Mouse (Mus musculus) embryonic facial prominence, embryonic 10.5 days (tissue): ENCODE measurements at regions not wholly inside any gene's neighbourhood (a gene's known extent, or its start where the extent isn't known, plus 50 kb on each side); places are given as distances from the start of the nearest gene placed in this dataset.

ENCODE experiments used
- DNase-seq: peaks from one replicate; pipeline ENCODE4 v3.0.0-alpha.2; 2017; ENCODE audit warnings: low spot score
- H3K27ac ChIP-seq: fragments of 300-500 bp; sonication (generic); replicated peaks from 2 replicates; pipeline ENCODE4 v1.5.1; 2016; ENCODE audit warnings: mild to moderate bottlenecking
- H3K27me3 ChIP-seq: fragments of 300-500 bp; sonication (generic); replicated peaks from 2 replicates; pipeline ENCODE4 v1.6.1; 2016; ENCODE audit warnings: low read depth, mild to moderate bottlenecking; ENCODE audit not compliant: poor library complexity, severe bottlenecking
- H3K36me3 ChIP-seq: fragments of 300-500 bp; sonication (generic); replicated peaks from 2 replicates; pipeline ENCODE4 v1.6.1; 2016; ENCODE audit warnings: mild to moderate bottlenecking, moderate library complexity
- H3K4me1 ChIP-seq: fragments of 300-500 bp; sonication (generic); 2 replicates; pipeline ENCODE4 v1.6.1; 2016
- H3K4me3 ChIP-seq: fragments of 300-500 bp; sonication (generic); 2 replicates; pipeline ENCODE4 v1.5.1; 2016; ENCODE audit warnings: mild to moderate bottlenecking, moderate library complexity
- H3K9me3 ChIP-seq: fragments of 300-500 bp; sonication (generic); 2 replicates; pipeline ENCODE4 v1.6.1; 2016; ENCODE audit warnings: mild to moderate bottlenecking
- WGBS: fragments of 180-500 bp; shearing (Covaris S2); methylation state at CpG from one replicate; pipeline ENCODE4 v1.1.7; 2016; 5-methylcytosine and 5-hydroxymethylcytosine counted together

DNA sequence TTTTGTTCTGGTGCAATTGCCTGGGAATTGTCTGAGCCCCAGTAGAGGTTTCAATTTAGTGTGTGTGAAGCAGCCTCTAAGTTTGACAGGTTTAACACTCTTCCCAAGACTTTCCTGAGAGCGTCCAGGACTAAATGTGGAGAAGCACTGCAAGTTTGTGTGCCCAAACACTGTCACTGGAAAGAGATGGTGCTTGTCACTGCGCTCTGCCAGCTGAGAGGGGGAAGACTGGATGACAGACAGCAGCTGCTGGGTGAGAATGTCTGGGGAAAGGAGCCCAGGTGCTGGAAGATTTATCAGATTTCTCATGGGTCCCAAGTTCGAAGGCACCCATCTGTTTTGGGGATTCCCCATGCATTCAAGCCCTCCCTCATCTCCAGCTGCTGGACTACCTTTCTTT, 114.2 kb upstream of the Cblb start:
- DNase-seq = peak; percentile 15
- H3K4me3 ChIP-seq = no peak overlapping the region
- peak overlapping the region; percentile 48; the same call in 1 of the 2 replicates for H3K27ac ChIP-seq
- H3K4me1 ChIP-seq = peaks cover 21% of the 10 kb centered on the region
- H3K9me3 ChIP-seq = no peaks in the 10 kb centered on the region
- WGBS = 56% methylated on average over 3 of the region's 3 CpGs
- H3K36me3 ChIP-seq = no peaks in the 10 kb centered on the region
- no peaks in the 10 kb centered on the region for H3K27me3 ChIP-seq

GRCm38 (mm10) chr16:51917540-51917939, 113.5 kb upstream of the Cblb start:
- DNase-seq = no peak
- WGBS = 39% methylated on average over 2 of the region's 2 CpGs
- Histone ChIP-seq H3K27me3 (no peaks in the 10 kb centered on the region), H3K36me3 (no peaks in the 10 kb centered on the region), H3K9me3 (no peaks in the 10 kb centered on the region), H3K27ac (no peak overlapping the region), H3K4me1 (peaks cover 21% of the 10 kb centered on the region), H3K4me3 (no peak overlapping the region)

GRCm38 (mm10) chr16:51921025-51921424, 110.0 kb upstream of the Cblb start:
- WGBS = 83% methylated on average over 4 of the region's 4 CpGs
- H3K27me3 ChIP-seq = no peaks in the 10 kb centered on the region

GRCm38 (mm10) chr16:51922589-51922988, 108.4 kb upstream of the Cblb start:
- Histone ChIP-seq H3K36me3 (no peaks in the 10 kb centered on the region), H3K27me3 (no peaks in the 10 kb centered on the region), H3K9me3 (no peaks in the 10 kb centered on the region), H3K4me1 (no peaks in the 10 kb centered on the region; the same call in 1 of the 2 replicates), H3K4me3 (no peak overlapping the region), H3K27ac (no peak overlapping the region)
- no peak for DNase-seq
- WGBS = 83% methylated on average over 3 of the region's 3 CpGs

More at GRCm38 (mm10) chr16:51921025-51921424, 110.0 kb upstream of the Cblb start:
- Histone ChIP-seq H3K27ac (no peak overlapping the region), H3K4me3 (no peak overlapping the region), H3K9me3 (no peaks in the 10 kb centered on the region), H3K36me3 (no peaks in the 10 kb centered on the region), H3K4me1 (peaks cover 13% of the 10 kb centered on the region)
- no peak for DNase-seq

GRCm38 (mm10) chr16:51925639-51926038, 105.4 kb upstream of the Cblb start:
- no peaks in the 10 kb centered on the region for H3K36me3 ChIP-seq
- H3K4me3 ChIP-seq = no peak overlapping the region
- no peaks in the 10 kb centered on the region for H3K27me3 ChIP-seq
- H3K4me1 ChIP-seq = no peaks in the 10 kb centered on the region; the same call in 1 of the 2 replicates
- no peak for DNase-seq
- H3K9me3 ChIP-seq = no peaks in the 10 kb centered on the region
- WGBS = 86% methylated on average over 3 of the region's 3 CpGs
- no peak overlapping the region for H3K27ac ChIP-seq

GRCm38 (mm10) chr16:51933122-51933521, 97.9 kb upstream of the Cblb start:
- Histone ChIP-seq H3K36me3 (no peaks in the 10 kb centered on the region), H3K4me3 (no peak overlapping the region), H3K9me3 (no peaks in the 10 kb centered on the region), H3K27ac (no peak overlapping the region), H3K4me1 (no peaks in the 10 kb centered on the region), H3K27me3 (no peaks in the 10 kb centered on the region)
- DNase-seq = no peak
- WGBS = 87% methylated on average over 2 of the region's 2 CpGs

GRCm38 (mm10) chr16:51933965-51934364, 97.1 kb upstream of the Cblb start:
- H3K9me3 ChIP-seq = no peaks in the 10 kb centered on the region
- 88% methylated on average over 3 of the region's 3 CpGs for WGBS

GRCm38 (mm10) chr16:51937298-51937697, 93.7 kb upstream of the Cblb start:
- no peaks in the 10 kb centered on the region for H3K36me3 ChIP-seq

More at GRCm38 (mm10) chr16:51933965-51934364, 97.1 kb upstream of the Cblb start:
- Histone ChIP-seq H3K36me3 (no peaks in the 10 kb centered on the region), H3K4me1 (no peaks in the 10 kb centered on the region), H3K27me3 (no peaks in the 10 kb centered on the region), H3K4me3 (no peak overlapping the region), H3K27ac (no peak overlapping the region)
- no peak for DNase-seq

DNA sequence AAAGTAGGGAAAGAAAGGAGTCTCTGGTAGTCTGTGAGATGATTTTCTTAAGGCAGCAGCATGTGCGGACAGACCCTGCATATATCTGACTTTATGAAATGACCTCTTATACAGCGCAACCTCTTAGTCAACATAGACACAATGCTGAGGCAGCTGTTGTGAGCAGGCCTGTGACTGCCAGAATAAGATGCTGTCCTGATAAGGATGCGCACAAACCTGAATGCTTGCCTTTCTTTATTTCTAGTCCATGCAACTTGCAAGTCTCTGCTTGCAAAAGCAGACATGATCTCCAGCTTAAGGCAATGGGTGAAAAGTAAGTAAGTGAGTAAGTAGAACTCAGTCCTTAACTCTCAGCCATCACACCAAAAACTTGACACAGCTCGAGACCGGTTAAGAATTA, 92.0 kb upstream of the Cblb start:
- no peak for DNase-seq
- no peak overlapping the region for H3K27ac ChIP-seq
- no peaks in the 10 kb centered on the region for H3K9me3 ChIP-seq
- no peak overlapping the region for H3K4me3 ChIP-seq
- 90% methylated on average over 5 of the region's 5 CpGs for WGBS
- H3K36me3 ChIP-seq = no peaks in the 10 kb centered on the region
- no peaks in the 10 kb centered on the region for H3K4me1 ChIP-seq
- no peaks in the 10 kb centered on the region for H3K27me3 ChIP-seq

More at GRCm38 (mm10) chr16:51937298-51937697, 93.7 kb upstream of the Cblb start:
- Histone ChIP-seq H3K9me3 (no peaks in the 10 kb centered on the region), H3K4me1 (no peaks in the 10 kb centered on the region), H3K27me3 (no peaks in the 10 kb centered on the region), H3K27ac (no peak overlapping the region), H3K4me3 (no peak overlapping the region)
- no peak for DNase-seq
- 89% methylated on average over 9 of the region's 9 CpGs for WGBS

DNA sequence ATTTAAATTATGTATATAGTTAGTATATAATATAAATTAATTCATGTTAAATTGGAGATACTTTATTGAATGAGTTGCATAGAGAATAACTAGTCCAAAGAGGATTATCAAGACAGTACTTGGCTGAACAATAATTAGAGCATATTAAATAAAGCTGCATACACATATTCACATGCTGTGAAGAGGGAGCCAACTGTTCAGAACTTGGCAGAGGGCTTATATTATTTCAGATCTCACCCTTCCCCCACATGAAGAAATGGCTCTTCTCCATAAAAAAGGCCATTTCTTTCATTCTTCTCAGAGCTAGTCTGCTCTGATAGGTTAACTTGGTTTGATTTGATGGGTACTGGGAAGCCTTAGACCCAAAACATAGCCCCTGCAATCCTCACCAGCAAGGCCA, 90.5 kb upstream of the Cblb start:
- Histone ChIP-seq H3K9me3 (0 out of 2 replicates have a peak, but pooled peaks cover 4% of the 10 kb centered on the region), H3K4me3 (no peak overlapping the region), H3K4me1 (no peaks in the 10 kb centered on the region), H3K27ac (no peak overlapping the region), H3K36me3 (no peaks in the 10 kb centered on the region), H3K27me3 (no peaks in the 10 kb centered on the region)
- no peak for DNase-seq

DNA sequence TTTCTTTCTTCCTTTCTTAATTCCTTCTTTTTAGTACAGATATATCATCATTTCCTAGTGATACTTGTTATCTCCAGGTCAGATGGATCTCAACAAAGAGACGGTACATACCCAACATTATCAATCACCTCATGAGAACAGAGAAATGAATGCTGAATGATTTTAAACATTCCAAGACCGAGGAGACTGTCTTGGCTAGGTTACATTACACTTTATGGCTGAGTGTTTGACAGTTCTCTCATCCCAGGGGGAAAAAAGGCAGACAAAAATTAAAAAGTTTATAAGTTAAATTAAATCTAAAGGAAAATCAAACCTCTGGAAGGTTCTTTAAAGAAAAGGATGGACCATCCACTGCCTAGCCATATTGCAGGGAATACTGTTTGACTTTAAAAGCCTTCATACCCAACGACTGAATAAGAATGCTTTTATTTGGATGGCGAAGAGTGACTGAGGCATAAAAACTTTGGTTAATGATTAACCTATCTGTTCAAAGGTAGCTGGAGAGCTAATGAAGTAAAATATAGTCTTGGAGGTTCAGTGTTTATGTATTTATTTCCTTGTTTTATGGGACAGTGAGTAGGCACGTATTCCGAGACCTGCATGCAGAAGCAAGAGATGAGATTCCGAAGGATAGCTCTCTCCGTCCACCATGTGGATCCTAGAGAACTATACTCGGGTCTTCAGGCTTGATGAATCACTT, 88.4 kb upstream of the Cblb start:
- H3K27me3 ChIP-seq = no peaks in the 10 kb centered on the region
- H3K4me3 ChIP-seq = no peak overlapping the region
- no peak for DNase-seq
- H3K4me1 ChIP-seq = no peaks in the 10 kb centered on the region
- H3K9me3 ChIP-seq = 0 out of 2 replicates have a peak, but pooled peaks cover 5% of the 10 kb centered on the region
- WGBS = 93% methylated on average over 9 of the region's 9 CpGs
- H3K36me3 ChIP-seq = no peaks in the 10 kb centered on the region
- H3K27ac ChIP-seq = no peak overlapping the region

GRCm38 (mm10) chr16:51967051-51967845, 63.8 kb upstream of the Cblb start:
- WGBS = 88% methylated on average over 6 of the region's 6 CpGs
- no peak for DNase-seq
- Histone ChIP-seq H3K4me1 (no peaks in the 10 kb centered on the region), H3K27me3 (no peaks in the 10 kb centered on the region), H3K9me3 (peaks cover 5% of the 10 kb centered on the region; the same call in 1 of the 2 replicates), H3K36me3 (no peaks in the 10 kb centered on the region), H3K27ac (no peak overlapping the region), H3K4me3 (no peak overlapping the region)
